Mouse (Mus musculus) hematopoietic stem cell, adult 5-6 weeks (primary cell): Measurements from ENCODE around the gene Snx1. TPM values are rescaled to one million over a fixed set of nuclear protein-coding genes. Genes with fewer than 3 reads are reported as not detected.

Experiments used
- ATAC-seq, 2 experiments: fragments of 125-278 bp in 1 of 2; replicated peaks in 1 of 2; 2 replicates each; pipeline ENCODE4 v1.8.0; 2016 to 2017; ENCODE audit warnings: inconsistent platforms in 2 of 2, mild to moderate bottlenecking in 2 of 2, moderate number of reproducible peaks in 2 of 2, low read depth in 1 of 2, moderate TSS enrichment in 1 of 2; ENCODE audit not compliant: low FRiP score in 2 of 2, poor library complexity in 2 of 2, severe bottlenecking in 2 of 2, insufficient read depth in 1 of 2, low TSS enrichment in 1 of 2
- total RNA-seq: library from RNA; stranded (forward); fragments of 172-1452, 232-1000 nt; gene quantifications from 2 replicates; pipeline ENCODE4 v1.2.3, GENCODE M21; 2017

The Snx1 gene
- total RNA-seq, 1 experiment from 2014 or later, result 110 TPM

DNA sequence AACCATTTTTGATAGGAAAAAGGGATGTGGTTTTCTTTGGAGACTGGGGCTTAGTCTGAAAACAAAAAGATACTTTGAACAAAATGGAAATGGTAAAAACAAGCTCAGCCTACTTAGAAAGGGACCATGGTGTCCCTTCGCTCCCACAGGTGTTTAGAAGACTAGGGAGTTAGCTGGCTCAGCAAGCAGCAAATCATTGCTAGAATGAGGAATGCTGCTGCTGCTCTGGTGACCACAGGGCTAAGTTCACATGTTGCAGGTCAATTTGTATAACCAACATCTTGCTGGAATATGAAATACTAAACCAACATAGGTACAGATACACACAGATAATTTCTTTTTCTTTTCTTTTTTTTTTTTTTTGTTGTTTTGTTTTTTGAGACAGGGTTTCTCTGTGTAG lies 16.8 kb downstream of the Snx1 start:
- ATAC-seq, result no peak

DNA sequence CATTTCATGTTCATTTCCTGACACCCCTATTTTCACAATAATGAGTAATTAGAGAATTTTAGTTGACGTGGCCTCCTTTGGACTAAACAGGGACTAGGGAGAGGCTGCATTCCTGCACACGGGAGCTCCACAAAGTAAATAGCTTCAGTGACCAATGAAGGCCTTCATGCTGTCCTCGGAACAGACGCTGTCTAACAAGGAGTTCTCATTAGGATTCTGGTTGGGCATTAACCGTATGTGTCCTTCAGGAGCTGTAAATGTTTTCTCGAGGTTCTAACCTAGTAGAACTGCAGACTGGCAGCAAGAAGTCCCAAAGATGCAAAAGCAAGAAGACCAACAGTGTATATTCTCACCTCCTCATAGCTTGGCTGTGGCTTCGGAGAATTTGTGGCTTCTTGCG lies 21.2 kb downstream of the Snx1 start:
- ATAC-seq, result no peak

DNA sequence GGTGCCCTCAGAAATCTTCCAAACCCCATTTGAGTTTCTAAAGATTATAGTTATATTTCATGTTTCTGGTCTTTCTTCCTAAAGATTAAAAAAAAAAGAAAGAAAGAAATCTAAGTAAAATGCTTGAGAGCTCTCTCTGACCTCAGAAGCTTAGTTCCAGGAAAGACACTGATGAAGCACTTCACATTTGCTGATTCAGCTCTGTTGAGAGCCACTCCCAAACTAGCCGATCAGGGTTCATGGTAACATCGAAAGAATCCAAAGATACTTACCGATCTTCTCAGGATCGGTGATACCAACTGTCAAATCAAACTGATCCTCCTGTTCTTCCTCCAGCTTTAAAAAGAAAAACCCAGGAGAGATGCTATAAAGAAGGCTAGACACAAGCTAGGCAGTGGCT lies 21.8 kb downstream of the Snx1 start:
- ATAC-seq, result no peak

DNA sequence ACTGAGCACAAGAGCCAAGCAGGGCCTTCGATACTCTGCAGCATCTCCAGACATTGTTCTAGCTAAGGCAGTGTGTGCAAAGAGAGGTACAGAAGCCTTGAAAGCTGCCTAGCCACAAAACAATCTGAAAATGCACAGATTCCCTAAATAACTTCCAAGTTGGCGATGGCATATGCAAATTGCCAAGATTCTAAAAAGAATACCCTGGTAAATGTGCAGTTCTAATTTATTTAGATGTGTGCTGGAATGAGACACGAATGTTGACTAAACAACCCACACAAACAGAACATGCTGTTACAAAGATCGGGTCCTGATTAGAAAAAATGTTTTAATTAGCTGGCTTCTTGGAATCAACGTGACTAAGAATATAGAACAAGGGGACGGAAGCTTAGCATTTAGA lies 23.7 kb downstream of the Snx1 start:
- ATAC-seq, result no peak

DNA sequence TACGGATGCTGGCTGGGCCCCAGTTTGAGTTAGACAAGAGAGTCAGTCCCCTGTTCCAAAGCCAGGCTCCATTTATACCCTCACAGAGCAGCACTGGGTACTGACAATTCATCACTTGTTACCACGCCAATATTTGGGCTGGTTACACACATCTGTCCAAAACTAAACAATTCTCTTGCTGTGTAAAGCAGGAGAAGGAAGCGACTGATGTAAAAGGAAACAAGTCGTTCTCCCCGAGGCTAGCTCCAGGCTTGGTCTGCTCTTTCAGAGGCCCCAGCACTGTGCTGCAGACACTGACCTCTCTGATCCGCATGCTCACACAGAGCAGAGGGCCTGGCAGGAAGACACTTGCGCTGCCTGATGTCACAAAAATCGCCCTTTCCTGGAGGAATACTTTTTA lies 24.8 kb downstream of the Snx1 start:
- no peak for ATAC-seq

DNA sequence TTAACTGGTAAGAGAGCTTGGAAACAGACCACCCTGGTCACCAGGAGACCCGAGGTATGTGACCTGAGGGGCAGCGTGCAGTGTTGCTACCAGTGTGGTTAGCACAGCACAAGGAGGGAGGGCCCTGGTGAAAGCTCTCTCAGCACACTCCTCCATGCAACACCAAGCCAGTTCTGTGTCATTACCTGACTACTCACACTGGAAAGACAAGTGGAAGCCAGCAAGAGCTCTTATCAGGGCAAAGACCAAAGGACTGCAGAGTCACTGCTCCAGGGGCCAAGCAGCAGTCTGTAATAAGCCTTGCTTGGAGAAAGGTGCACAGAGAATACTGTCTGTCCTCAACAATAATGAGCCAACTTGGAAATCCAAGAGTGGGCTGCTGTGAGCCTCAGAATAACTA lies 33.7 kb downstream of the Snx1 start:
- ATAC-seq, result no peak

DNA sequence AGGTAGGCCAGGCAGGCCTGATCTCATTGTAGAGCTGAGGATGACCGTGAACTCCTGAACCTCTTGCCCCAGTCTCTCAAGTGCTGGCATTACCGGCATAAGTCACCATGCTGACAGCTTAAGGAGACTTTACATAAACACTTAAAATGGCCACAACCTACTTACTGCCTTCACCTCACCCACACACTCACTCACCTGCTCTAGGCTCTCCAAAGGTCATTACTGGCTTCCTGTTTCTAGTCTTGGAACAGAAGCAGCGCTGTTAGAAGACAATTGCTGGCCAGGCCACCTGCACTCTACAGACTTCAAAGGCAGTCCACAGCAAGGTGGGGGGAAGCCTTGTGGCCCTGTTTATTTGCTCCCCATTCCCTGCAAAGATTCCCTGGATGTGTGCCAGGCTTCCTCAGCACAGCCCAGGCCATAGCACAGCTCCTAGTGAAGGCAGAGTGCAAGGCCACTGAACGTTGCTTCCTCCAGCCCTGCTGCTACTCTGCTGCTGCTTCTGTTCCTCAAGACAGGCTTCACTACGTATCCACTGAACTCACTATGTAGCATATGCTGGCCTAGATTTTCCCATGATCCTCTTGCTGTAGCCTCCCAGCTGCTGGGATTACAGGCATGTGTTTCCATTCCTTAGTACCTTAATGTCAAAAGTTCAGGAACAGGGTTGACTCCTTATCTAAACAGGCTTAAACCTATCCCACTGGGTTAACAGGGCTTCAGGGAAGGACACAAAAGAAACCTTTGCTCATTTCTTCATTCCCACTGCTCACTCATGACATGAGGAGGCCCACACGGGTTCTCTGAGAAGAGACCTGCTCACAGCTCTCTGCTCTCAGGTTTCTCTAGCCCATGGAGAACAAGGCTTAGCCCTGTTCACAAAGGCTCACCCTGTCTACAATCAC lies 34.8 kb downstream of the Snx1 start:
- ATAC-seq, result no peak

DNA sequence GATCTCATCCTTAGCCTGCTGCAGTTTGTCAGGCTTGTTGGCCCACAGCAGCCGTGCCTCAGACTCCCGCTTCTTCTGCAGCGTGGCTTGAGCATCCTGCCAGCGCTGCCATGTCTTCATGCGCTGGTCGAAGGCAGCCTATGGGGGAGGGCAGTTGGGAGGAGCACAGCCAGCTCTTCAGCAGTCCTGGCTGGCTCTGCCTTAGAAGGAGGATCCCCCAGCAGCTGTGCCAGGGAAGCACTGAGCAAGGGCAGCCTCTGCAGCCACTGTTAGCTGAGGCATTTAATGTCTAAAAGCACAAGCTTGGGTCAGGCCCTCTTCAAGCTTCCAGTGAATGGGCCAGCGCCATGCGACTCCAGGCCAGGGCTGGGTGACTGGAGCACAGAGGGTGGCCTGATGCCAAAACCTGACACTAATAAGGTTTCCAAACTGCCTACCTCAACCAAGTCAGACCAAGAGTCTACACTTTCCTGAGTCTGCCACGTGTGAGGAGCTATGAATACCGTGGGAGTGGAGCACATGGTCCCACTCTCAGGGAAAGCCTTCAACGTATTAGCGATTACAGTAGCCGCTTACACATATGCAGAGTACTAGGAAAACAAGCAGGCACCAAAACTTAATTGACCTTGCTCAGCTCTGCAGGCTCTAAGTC lies 35.7 kb downstream of the Snx1 start:
- no peak for ATAC-seq

DNA sequence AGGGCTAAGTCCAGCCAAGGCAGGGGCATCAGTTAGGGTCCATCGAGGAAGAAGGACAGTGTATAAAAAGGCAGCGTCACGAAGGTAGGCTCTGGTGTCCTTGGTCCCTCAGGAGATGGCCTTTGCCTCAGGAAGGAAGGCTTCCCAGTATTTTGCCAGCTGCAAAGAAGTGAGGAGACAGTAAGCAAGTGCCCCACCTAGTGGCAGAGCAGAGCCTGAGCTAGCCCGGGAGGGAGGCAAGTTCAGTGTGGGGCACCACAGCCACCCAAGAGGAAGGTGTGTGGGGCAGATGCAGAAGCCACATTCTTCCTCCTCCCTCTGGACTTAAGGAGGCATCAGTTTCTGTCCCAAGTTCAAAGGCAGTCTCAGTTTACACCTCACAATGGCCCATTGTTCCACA lies 38.0 kb downstream of the Snx1 start:
- ATAC-seq, result peak; percentile 58 to 62; a peak in 2 of 4 replicates

DNA sequence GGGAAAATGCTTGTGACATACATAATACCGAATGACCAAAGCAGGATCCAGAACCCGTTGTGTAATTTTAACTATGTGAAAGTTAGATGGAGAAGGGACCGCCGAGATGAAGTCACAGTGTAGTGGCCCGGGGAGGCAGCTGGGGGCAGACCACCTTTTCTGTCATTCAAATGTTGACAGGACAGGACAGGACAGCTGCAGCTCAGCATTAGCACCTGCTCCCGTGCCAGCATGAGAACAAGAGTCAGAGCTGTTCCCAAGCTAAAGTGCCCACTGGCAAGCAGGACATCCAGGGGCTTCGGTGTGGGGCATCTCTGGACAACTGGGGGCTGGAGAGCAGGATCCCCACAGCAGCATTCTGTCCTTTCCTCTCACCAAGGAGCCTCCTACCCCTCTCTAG lies 39.3 kb downstream of the Snx1 start:
- ATAC-seq, result no peak

DNA sequence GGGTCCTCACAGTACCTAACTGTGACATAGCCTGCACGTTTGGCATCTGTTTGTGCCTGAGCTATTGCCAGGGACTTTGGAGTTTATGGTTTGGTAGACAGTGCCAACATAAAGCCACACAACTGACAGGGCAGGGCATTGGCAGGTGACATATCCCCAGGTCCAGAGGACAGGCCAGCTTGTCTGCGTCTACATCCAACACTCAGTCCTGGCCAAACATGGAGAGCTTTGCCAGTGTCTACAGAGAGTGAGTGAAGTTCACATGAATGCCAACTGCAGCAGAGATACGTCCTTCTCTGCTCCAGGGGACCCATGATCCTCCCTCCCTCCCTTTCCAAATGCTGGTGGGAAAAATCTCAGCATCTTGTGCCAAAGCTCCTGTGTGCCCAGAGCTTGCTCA lies 42.2 kb downstream of the Snx1 start:
- ATAC-seq, result no peak

DNA sequence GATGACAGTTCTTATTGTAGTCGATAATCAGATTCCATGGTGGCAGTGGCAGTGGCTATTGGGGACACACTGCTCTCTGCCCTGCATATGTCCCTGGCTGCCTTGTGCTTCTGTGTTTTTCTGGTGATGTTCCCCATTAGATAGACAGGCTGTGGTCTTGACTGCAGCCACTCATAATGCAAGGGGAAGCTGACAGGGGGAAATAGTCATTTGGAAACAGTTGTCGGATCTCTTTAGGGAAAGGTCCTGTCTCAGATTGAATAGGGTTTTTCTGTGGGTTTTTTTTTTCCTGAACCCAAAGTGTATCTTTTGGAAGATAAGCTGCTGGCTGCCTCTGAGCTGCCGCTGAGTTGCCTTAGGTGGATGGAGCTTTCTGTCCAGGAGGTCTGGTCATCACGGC lies 44.4 kb downstream of the Snx1 start:
- ATAC-seq, result no peak

DNA sequence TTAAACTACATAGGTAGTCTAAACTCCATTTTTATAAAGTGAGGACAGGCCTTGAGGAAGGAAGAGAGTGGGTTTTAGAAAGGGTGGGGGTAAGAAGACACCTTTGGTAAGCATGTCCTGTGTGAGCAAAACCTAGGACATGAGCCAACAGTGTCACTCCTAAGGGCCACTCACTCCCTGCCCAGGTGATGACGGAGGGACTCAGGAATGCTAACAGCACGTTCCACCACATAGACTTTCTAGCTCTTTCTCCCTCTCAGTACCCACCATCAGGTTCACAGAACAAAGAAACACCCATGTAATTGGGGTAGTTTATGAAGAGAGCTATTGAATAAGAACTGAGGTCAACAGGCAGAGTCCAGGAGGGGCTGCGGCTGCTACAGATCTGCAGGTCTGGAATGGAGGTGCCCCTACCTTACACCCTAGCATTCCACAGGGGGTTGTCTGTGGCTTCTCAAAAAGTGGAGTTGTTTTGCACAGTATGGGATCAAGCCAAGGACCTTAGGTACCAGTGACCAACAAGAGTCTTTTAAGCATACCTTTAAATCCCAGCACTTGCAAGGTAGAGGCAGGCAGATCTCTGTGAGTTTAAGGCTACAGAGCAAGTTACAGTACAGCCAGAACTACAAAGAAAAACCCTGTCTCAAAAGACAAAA lies 45.5 kb downstream of the Snx1 start:
- no peak for ATAC-seq

DNA sequence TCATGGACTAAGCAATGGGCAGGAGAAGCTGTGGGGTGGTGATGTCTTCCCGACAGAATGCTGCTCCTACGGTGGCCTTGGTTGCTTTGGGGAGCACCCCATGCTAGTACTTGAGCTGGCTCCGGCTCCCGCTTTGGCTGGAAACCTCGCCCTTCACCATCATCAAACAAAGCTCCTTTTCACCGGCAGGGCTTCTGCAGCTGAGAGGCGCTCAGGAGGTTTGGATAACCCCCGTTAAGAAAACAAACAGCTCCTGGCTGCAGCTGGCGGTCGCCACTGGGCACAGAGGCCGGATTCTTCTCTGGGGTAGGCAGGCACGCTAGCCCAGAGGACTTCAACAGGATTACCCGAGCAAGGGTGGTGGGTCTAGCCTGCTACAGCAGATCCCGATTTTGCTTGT lies 47.9 kb downstream of the Snx1 start:
- ATAC-seq, result no peak

DNA sequence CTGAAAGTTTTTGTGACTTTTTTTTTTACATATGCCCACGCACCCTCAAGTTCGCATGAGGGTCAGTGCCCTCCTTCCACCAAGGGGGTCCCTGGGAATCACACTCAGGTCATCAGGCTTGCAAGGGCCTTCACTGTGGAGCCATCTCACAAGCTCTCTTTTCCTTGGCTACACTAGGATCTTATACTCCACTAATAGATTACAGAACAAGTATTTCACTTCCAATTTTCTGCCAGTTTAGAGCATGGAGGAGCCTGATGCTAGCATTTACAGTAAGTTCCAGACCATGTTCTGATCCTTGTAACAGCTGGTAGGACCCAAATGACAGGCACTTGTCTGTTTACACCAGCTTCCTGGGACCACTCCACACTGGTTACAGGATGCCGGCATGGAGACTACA lies 48.3 kb downstream of the Snx1 start:
- ATAC-seq, result no peak

DNA sequence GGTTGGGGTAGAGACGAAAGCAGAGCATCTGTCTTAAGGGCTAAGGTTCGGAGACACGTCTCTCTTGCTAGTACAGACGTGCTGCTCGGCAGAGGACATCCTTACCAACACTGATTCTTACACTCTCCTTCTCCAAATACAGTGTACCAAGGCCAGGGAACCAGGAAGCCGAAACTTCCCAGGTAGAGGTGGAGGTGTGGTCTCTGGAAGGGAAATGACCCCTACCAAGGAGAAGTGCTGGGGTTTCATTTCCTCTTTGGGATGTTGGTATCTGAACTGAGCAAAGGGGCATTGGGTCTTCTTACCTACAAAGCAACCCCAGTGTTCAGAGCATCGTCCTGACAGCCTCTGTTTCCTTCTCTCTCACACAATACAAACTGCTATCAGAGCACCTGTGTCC lies 53.6 kb downstream of the Snx1 start:
- no peak for ATAC-seq

DNA sequence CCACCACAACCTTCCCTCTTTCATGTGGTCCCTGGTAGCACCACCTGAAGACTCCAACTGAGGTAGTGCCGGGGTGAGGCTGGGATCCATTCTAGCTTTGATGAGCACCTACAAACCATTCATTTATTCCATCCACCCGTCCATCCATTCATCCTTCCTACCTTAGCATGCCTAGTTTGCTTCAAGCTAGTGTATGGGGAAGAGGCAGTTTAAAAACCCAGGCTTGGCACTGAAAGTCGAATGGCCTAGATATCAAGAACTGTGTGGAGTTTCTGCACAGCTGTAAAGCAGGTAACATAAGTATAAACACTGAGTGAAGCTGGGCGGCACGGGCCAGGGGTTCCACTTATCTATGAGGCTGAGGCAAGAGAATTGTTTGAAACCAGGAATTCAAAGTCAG lies 56.2 kb downstream of the Snx1 start:
- no peak for ATAC-seq

DNA sequence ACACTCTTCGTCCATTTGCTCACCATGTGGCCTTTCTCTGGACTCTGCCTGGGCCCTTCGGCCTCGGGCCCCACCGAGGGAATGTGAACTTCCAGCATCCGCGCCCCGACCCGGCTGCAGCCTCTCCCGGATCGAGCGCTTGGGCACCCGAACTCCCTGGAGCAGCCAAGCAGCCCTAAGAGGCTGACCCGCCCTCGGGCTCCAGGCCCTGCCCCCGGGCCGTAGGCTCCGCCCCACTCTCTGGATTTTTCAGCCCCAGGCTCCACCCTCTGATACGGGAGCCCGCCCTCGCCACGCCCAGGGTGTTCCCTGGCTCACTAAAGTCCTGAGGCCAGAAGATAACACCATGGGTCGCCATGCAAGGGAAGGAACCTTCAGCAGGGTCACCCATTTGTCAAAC lies 56.8 kb downstream of the Snx1 start, which contains the start of gene Snx22:
Snx22 (minus strand) TSS at position 137 of the 400 bp plus-strand sequence.
- peak; percentile 94 to 97 for ATAC-seq
